Mouse (Mus musculus) erythroblast, embryonic 14.5 days (primary cell): ENCODE measurements around the gene Dtx3.

Experiments used
- GATA1 ChIP-seq: IDR thresholded peaks from 2 replicates; pipeline ENCODE4 v1.6.1; 2012; ENCODE audit warnings: low read length, inconsistent platforms, mixed read lengths
- TAL1 ChIP-seq: IDR thresholded peaks from 3 replicates; pipeline ENCODE4 v1.6.1; 2012; ENCODE audit warnings: low read length, inconsistent platforms, mixed read lengths

DNA sequence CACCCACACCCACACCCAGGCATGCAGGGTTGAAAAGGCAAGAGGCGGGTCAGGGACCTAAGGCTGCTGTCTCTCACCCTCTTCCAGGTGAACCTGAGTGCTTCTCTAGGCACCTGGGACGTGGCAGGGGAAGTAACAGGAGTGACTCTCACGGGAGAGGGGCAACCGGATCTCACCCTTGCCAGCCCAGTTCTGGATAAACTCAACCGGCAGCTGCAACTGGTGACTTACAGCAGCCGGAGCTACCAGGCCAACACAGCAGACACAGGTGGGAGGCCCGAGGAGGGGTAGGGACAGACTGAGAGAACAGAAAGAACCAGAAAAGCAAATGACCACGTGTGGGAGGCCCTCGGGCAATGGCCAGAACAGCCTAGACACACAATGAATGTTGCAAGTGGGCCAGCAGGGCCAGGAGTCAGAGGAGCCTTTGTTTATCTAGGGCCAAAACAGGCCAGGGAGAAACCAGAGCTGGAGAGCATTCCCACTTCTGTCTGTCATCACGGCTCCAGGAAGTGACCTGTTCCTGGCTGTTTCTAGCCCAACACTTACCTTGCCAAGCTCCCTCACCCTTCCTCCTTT lies 27.8 kb downstream of the Dtx3 start:
- TF ChIP-seq GATA1, result no peak
- no peak for TF ChIP-seq TAL1
